Mouse (Mus musculus) hindbrain, postnatal 0 days (tissue): ENCODE measurements around the gene Ntmt1. TPM values are rescaled to one million over a fixed set of nuclear protein-coding genes. Genes with fewer than 3 reads are reported as not detected.

Experiments
- ATAC-seq: fragments of 200-750 bp; cut with Nextera tagmentation; 2 replicates; pipeline ENCODE4 v1.8.0; 2017; ENCODE audit warnings: mild to moderate bottlenecking, moderate TSS enrichment, moderate library complexity
- DNase-seq: peaks from one replicate; pipeline ENCODE4 v3.0.0-alpha.2; 2015; ENCODE audit warnings: low spot score
- H3K27ac ChIP-seq: fragments of 300-500 bp; sonication (generic); 2 replicates; pipeline ENCODE4 v1.5.1; 2014; ENCODE audit warnings: mild to moderate bottlenecking
- H3K27me3 ChIP-seq: fragments of 300-500 bp; sonication (generic); 2 replicates; pipeline ENCODE4 v1.6.1; 2014; ENCODE audit warnings: low read length, mixed read lengths; ENCODE audit not compliant: insufficient read depth
- H3K36me3 ChIP-seq: fragments of 300-500 bp; sonication (generic); 2 replicates; pipeline ENCODE4 v1.6.1; 2014; ENCODE audit warnings: low read length, mixed read lengths; ENCODE audit not compliant: insufficient read depth
- H3K4me1 ChIP-seq: fragments of 300-500 bp; sonication (generic); 2 replicates; pipeline ENCODE4 v1.6.1; 2014; ENCODE audit warnings: antibody characterized with exemption, low read length, mixed read lengths; ENCODE audit not compliant: insufficient read depth
- H3K4me2 ChIP-seq: fragments of 300-500 bp; sonication (generic); 2 replicates; pipeline ENCODE4 v1.6.1; 2014; ENCODE audit warnings: low read depth, mild to moderate bottlenecking, low read length, moderate library complexity, mixed read lengths
- H3K4me3 ChIP-seq: fragments of 300-500 bp; sonication (generic); 2 replicates; pipeline ENCODE4 v1.5.1; 2014; ENCODE audit warnings: low read length
- H3K9ac ChIP-seq: fragments of 300-500 bp; sonication (generic); replicated peaks from 2 replicates; pipeline ENCODE4 v1.6.1; 2014; ENCODE audit warnings: mild to moderate bottlenecking, low read length, moderate library complexity, mixed read lengths
- H3K9me3 ChIP-seq: fragments of 300-500 bp; sonication (generic); 2 replicates; pipeline ENCODE4 v1.6.1; 2016; ENCODE audit warnings: low read length, mixed read lengths
- CTCF ChIP-seq: IDR thresholded peaks from 2 replicates; pipeline ENCODE4 v1.5.1; 2016; ENCODE audit warnings: antibody characterized with exemption, control low read depth, low read depth
- WGBS: fragments of 180-500 bp; shearing (Covaris S2); extraction: QIAGEN DNeasy Blood & Tissue Kit; methylation state at CpG from one replicate; pipeline ENCODE4 v1.1.7; 2014; 5-methylcytosine and 5-hydroxymethylcytosine counted together
- polyA plus RNA-seq: library from polyadenylated mRNA; unstranded; fragments of >200 nt; fragmentation: Nextera tagmentation; extraction: Ambion mirVana; gene quantifications from 2 replicates; pipeline ENCODE4 v1.2.1, GENCODE M21; 2015
- total RNA-seq: library from RNA; depleted of rRNA; stranded (reverse); fragments of >200 nt; gene quantifications from 2 replicates; pipeline ENCODE4 v1.2.3, GENCODE M21; 2014

Ntmt1 gene
- total and polyA plus RNA-seq, 2 experiments from 2014 or later: 96.3 to 99.6 TPM

DNA sequence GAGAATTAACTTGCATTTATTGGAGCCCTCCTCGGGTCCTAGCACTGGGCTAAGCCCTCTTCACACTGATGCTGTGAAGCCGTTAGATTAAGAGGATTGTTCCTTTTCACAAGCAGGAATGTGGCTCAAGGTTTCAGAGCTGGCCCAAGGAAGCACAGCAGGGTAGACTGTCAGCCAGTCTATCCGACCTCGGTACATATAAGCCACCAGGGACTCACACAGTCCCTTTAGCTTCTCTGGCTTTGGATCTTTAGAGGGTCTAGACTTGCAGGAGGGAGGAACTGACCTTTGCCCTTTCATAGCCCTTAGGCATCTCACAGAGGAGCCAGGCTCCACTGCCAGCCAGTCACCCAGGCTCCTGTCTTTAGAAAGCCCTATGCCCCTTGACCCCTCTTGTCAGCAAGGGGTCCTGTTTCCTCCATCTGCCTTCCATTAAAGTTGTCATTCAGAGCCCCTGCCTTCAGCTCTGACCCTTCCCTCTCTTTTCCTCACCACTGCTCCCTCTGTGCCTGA is 22.7 kb downstream of the Ntmt1 start, which contains the start of gene Asb6:
Asb6 (minus strand) TSS at position 51 of the 513 bp plus-strand sequence.
- H3K27ac ChIP-seq: no peak within 1 kb of the TSS
- no peak within 1 kb of the TSS for H3K4me3 ChIP-seq
- H3K4me1 ChIP-seq: 0 out of 2 replicates have a peak, but pooled peaks cover 6% of the 10 kb centered on the region
- no peaks in the 10 kb centered on the region for H3K27me3 ChIP-seq
- ATAC-seq: no peak
- no peaks in the 10 kb centered on the region for H3K9me3 ChIP-seq
- no peak within 1 kb of the TSS for H3K9ac ChIP-seq
- no peak for TF ChIP-seq CTCF
- DNase-seq: no peak
- 16% methylated on average over 4 of the region's 4 CpGs for WGBS
- H3K36me3 ChIP-seq: peaks cover 6% of the 10 kb centered on the region
- no peak within 1 kb of the TSS for H3K4me2 ChIP-seq

DNA sequence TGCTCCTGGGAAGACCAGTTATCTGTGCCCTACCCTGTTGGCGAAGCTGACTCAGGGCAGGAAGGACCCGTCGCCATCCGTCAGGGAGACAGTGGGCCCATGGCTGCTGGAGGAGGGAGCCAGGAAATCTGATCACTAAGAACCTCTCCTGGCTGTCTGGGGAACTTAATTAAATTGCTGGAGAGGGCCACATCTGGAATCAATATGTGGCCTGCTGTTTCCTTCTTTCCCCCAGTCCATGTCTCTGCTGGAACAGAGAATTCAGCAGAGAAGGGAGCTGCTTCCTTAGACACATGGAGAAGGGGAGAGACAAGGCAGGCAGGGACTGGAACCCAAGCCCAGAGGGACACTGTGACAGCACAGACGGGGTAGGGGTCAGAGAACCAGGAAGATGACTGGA is 26.0 kb downstream of the Ntmt1 start:
- TF ChIP-seq CTCF: no peak
- Histone ChIP-seq H3K9me3 (no peaks in the 10 kb centered on the region), H3K27ac (no peak overlapping the region), H3K9ac (no peak overlapping the region), H3K36me3 (no peaks in the 10 kb centered on the region), H3K4me2 (no peak overlapping the region), H3K4me1 (no peaks in the 10 kb centered on the region), H3K27me3 (no peaks in the 10 kb centered on the region), H3K4me3 (no peak overlapping the region)
- 64% methylated on average over 5 of the region's 5 CpGs for WGBS
- no peak for DNase-seq
- no peak for ATAC-seq

GRCm38 (mm10) chr2:30834373-30835022 is 26.9 kb downstream of the Ntmt1 start, which contains the start of gene Prrx2:
Prrx2 (plus strand) TSS chr2:30834972.
- Histone ChIP-seq H3K27me3 (no peaks in the 10 kb centered on the region), H3K4me3 (no peak within 1 kb of the TSS), H3K9me3 (no peaks in the 10 kb centered on the region), H3K4me2 (no peak within 1 kb of the TSS), H3K4me1 (no peaks in the 10 kb centered on the region), H3K36me3 (no peaks in the 10 kb centered on the region), H3K27ac (no peak within 1 kb of the TSS), H3K9ac (no peak within 1 kb of the TSS)
- WGBS: 68% methylated on average over 9 of the region's 10 CpGs
- no peak for ATAC-seq
- DNase-seq: no peak
- TF ChIP-seq CTCF: no peak

DNA sequence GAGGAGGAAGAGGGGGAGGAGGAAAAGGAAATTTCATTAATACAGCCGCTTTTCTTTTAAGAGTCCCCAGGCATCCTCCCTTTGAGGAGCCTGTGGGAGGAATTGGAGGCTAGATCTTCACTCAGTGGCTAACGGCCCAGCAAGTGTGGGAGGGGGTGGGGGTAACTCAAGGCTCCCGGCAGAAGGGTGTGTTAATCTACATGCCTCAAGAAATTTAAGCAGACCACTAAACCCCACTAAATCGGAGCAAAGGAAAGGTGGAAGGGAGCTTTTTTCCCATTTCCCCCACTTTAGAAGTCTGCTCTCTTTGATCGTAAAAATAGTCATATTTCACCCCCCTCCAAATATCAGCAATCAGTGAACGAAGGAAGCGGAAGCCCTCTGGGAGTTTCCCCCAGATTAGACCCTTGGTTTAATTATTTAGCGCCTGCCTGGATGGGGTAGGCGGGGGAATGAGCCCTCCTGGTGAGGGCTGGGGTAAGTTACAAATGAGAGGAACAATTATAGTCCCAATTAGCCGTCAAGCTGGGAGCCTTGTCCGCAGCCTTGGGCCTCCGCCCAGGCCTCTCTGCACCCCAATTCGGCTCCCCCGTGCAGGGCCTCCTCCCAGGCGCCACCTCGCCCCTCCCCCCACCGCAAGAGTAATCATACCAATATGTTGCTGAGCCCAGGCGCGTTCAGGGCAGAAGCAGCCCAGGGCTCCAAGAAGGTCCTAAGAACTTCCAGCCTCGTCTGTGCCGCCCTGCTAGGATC is 28.8 kb downstream of the Ntmt1 start:
- no peaks in the 10 kb centered on the region for H3K4me1 ChIP-seq
- H3K27ac ChIP-seq: no peak overlapping the region
- H3K9me3 ChIP-seq: no peaks in the 10 kb centered on the region
- H3K4me2 ChIP-seq: no peak overlapping the region
- H3K27me3 ChIP-seq: no peaks in the 10 kb centered on the region
- H3K9ac ChIP-seq: no peak overlapping the region
- no peak for TF ChIP-seq CTCF
- no peaks in the 10 kb centered on the region for H3K36me3 ChIP-seq
- no peak overlapping the region for H3K4me3 ChIP-seq
- ATAC-seq: no peak
- WGBS: 13% methylated on average over 21 of the region's 21 CpGs
- DNase-seq: no peak

GRCm38 (mm10) chr2:30842615-30843014 is 35.0 kb downstream of the Ntmt1 start:
- peaks cover 15% of the 10 kb centered on the region for H3K27me3 ChIP-seq
- no peak for ATAC-seq
- 62% methylated on average over 10 of the region's 10 CpGs for WGBS

GRCm38 (mm10) chr2:30845152-30846070 is 37.8 kb downstream of the Ntmt1 start:
- DNase-seq (no peak), ATAC-seq (peak; percentile 38; the same call in 1 of the 2 replicates)
- Histone ChIP-seq H3K9ac (peak overlapping the region; percentile 49), H3K4me3 (peak overlapping the region; percentile 42), H3K9me3 (no peaks in the 10 kb centered on the region), H3K4me2 (peak overlapping the region; percentile 77), H3K36me3 (no peaks in the 10 kb centered on the region), H3K4me1 (0 out of 2 replicates have a peak, but pooled peaks cover 2% of the 10 kb centered on the region), H3K27ac (no peak overlapping the region), H3K27me3 (peaks cover 15% of the 10 kb centered on the region)
- TF ChIP-seq CTCF: no peak
- 1% methylated on average over 76 of the region's 80 CpGs for WGBS

More at GRCm38 (mm10) chr2:30842615-30843014, 35.0 kb downstream of the Ntmt1 start:
- no peak overlapping the region for H3K4me3 ChIP-seq
- DNase-seq: no peak
- H3K4me2 ChIP-seq: no peak overlapping the region
- H3K4me1 ChIP-seq: 0 out of 2 replicates have a peak, but pooled peaks cover 2% of the 10 kb centered on the region
- no peak overlapping the region for H3K9ac ChIP-seq
- no peak for TF ChIP-seq CTCF
- H3K36me3 ChIP-seq: no peaks in the 10 kb centered on the region
- H3K9me3 ChIP-seq: no peaks in the 10 kb centered on the region
- H3K27ac ChIP-seq: no peak overlapping the region
